Mouse (Mus musculus): Measurements from ENCODE around the gene Vps36. TPM values are rescaled to one million over a fixed set of nuclear protein-coding genes. Genes with fewer than 3 reads are reported as not detected.

Gene Vps36
- polyA plus RNA-seq, 1 experiment from 2014 or later = 41.9 TPM

DNA sequence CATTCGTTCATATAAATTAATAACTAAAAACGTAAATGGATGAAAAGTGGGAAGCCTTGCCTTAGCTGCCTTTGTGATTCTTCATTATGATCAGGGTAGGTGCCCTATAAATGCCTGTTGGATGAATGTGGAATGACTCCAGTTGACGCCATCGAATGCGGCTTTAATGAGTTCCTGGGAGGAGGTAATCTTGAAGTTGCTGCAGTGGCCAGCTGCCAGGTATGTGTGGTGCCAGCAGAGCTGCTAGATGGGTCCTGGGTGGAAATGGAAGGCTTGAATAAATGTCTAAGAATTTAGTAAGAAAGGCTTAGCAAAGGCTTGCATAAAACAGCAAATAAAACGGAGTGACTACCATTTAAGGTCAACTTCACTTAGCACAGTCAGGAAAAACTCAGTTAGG lies 72.2 kb downstream of the Vps36 start:
- H3K27ac ChIP-seq = no peak overlapping the region
- no peaks in the 10 kb centered on the region for H3K9me3 ChIP-seq
- H3K27me3 ChIP-seq (replicated peaks) = no peaks in the 10 kb centered on the region
- H3K9ac ChIP-seq = no peak overlapping the region
- H3K4me2 ChIP-seq = no peak overlapping the region
- 0 out of 2 replicates have a peak, but pooled peaks cover 3% of the 10 kb centered on the region for H3K4me1 ChIP-seq
- no peaks in the 10 kb centered on the region for H3K36me3 ChIP-seq
- H3K4me3 ChIP-seq (replicated peaks) = no peak overlapping the region
- 80% methylated on average over 6 of the region's 6 CpGs for WGBS
- ATAC-seq (ENCODE audit: insufficient read depth, low FRiP score, low read depth) = no peak

DNA sequence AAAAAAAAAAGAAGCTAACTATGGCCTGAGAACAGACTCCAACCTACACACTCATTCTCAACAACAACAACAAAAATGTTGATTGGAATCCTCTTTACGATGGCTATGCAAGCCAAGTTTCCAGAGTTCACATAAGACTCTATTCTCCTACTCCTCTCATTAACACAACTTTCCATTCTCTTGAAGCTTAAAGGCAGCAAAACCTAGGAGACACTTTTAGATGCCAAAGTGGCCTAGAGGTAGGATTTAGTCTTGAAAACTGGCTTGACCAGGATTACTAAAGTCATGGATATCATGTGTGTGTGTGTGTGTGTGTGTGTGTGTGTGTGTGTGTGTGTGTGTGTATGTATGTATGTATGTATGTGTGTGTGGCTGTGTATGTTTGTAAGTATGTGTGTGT lies 72.6 kb downstream of the Vps36 start:
- no peaks in the 10 kb centered on the region for H3K36me3 ChIP-seq
- H3K27ac ChIP-seq = no peak overlapping the region
- H3K4me3 ChIP-seq (replicated peaks) = no peak overlapping the region
- 0 out of 2 replicates have a peak, but pooled peaks cover 3% of the 10 kb centered on the region for H3K4me1 ChIP-seq
- no peak overlapping the region for H3K4me2 ChIP-seq
- H3K27me3 ChIP-seq (replicated peaks) = no peaks in the 10 kb centered on the region
- no peaks in the 10 kb centered on the region for H3K9me3 ChIP-seq
- no peak overlapping the region for H3K9ac ChIP-seq
- no peak for ATAC-seq (ENCODE audit: insufficient read depth, low FRiP score, low read depth)
- 86% methylated on average over 1 of the region's 1 CpGs for WGBS

DNA sequence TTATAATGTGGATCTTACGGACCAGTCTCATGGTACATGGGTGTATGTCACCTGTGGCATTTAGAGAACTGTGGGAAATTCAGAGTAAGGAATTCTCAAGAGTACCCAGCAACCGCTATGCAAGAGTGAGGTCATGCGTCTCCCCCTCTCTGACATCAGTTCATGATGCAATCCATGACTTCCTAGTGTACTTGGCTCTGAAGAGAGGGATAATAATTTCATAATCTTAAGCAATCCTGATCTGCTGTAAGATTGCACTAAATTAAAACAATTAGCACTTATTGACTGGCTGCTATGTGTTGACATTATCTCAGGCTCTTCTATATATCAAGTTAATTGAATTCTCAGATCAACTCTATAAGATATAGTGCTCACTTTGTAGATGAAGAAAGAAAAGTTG lies 74.2 kb downstream of the Vps36 start:
- 88% methylated on average over 3 of the region's 3 CpGs for WGBS
- H3K36me3 ChIP-seq = no peaks in the 10 kb centered on the region
- H3K27me3 ChIP-seq (replicated peaks) = no peaks in the 10 kb centered on the region
- no peak overlapping the region for H3K4me2 ChIP-seq
- no peak for ATAC-seq (ENCODE audit: insufficient read depth, low FRiP score, low read depth)
- H3K9me3 ChIP-seq = no peaks in the 10 kb centered on the region
- no peaks in the 10 kb centered on the region for H3K4me1 ChIP-seq
- no peak overlapping the region for H3K4me3 ChIP-seq (replicated peaks)
- no peak overlapping the region for H3K9ac ChIP-seq
- no peak overlapping the region for H3K27ac ChIP-seq

Other genes with a start within 250 kb of the Vps36 start
- not detected in 2 replicates for gene Defb13, start 246.0 kb upstream of the Vps36 start, polyA plus RNA-seq (2015; fragmentation: Nextera tagmentation; extraction: Ambion mirVana)
- gene Fam90a1a, start 234.1 kb upstream of the Vps36 start, polyA plus RNA-seq (2015; fragmentation: Nextera tagmentation; extraction: Ambion mirVana) = not detected in 2 replicates
- gene Ccdc70, start 223.0 kb upstream of the Vps36 start, polyA plus RNA-seq (2015; fragmentation: Nextera tagmentation; extraction: Ambion mirVana) = not detected in 2 replicates
- gene Atp7b, start 132.5 kb upstream of the Vps36 start, polyA plus RNA-seq (2015; fragmentation: Nextera tagmentation; extraction: Ambion mirVana) = 8.4 and 9.5 TPM in 2 replicates
- gene Alg11, start 132.1 kb upstream of the Vps36 start, polyA plus RNA-seq (2015; fragmentation: Nextera tagmentation; extraction: Ambion mirVana) = 31.0 and 38.2 TPM in 2 replicates
- 0.27 and 0.39 TPM in 2 replicates for gene Nek5, start 67.8 kb upstream of the Vps36 start, polyA plus RNA-seq (2015; fragmentation: Nextera tagmentation; extraction: Ambion mirVana)
- 4.7 and 5.5 TPM in 2 replicates for gene Nek3, start 26.4 kb upstream of the Vps36 start, polyA plus RNA-seq (2015; fragmentation: Nextera tagmentation; extraction: Ambion mirVana)
- gene Ckap2, start 7.0 kb upstream of the Vps36 start, polyA plus RNA-seq (2015; fragmentation: Nextera tagmentation; extraction: Ambion mirVana) = 42.1 and 50.1 TPM in 2 replicates
- 9.5 and 10.4 TPM in 2 replicates for gene Thsd1, start 34.5 kb downstream of the Vps36 start, polyA plus RNA-seq (2015; fragmentation: Nextera tagmentation; extraction: Ambion mirVana)
- gene Tpte, start 90.6 kb downstream of the Vps36 start, polyA plus RNA-seq (2015; fragmentation: Nextera tagmentation; extraction: Ambion mirVana) = not detected in 2 replicates
- gene Slc25a15, start 205.8 kb downstream of the Vps36 start, polyA plus RNA-seq (2015; fragmentation: Nextera tagmentation; extraction: Ambion mirVana) = 34.2 and 40.7 TPM in 2 replicates
- 50.2 and 55.7 TPM in 2 replicates for gene Mrps31, start 218.6 kb downstream of the Vps36 start, polyA plus RNA-seq (2015; fragmentation: Nextera tagmentation; extraction: Ambion mirVana)